Mouse (Mus musculus) limb, embryonic 14.5 days (tissue): ENCODE results near the gene Cry2. TPM values are rescaled to one million over a fixed set of nuclear protein-coding genes. Genes with fewer than 3 reads are reported as not detected.

Source experiments
- ATAC-seq: fragments of 200-750 bp; cut with Nextera tagmentation; 2 replicates; pipeline ENCODE4 v1.8.0; 2017; ENCODE audit warnings: low read depth, moderate number of reproducible peaks, moderate TSS enrichment; ENCODE audit not compliant: low FRiP score
- DNase-seq: peaks from one replicate; pipeline ENCODE4 v3.0.0-alpha.2; 2015; ENCODE audit warnings: low spot score
- H3K27ac ChIP-seq: fragments of 300-500 bp; sonication (generic); replicated peaks from 2 replicates; pipeline ENCODE4 v1.5.1; 2014; ENCODE audit warnings: low read depth, mild to moderate bottlenecking, low read length, moderate library complexity, mixed read lengths
- H3K27me3 ChIP-seq: fragments of 300-500 bp; sonication (generic); 2 replicates; pipeline ENCODE4 v1.6.1; 2014; ENCODE audit warnings: low read length, mixed read lengths; ENCODE audit not compliant: control insufficient read depth, insufficient read depth
- H3K36me3 ChIP-seq: fragments of 300-500 bp; sonication (generic); 2 replicates; pipeline ENCODE4 v1.6.1; 2014; ENCODE audit warnings: mild to moderate bottlenecking, low read length, moderate library complexity, mixed read lengths; ENCODE audit not compliant: control insufficient read depth, insufficient read depth
- H3K4me1 ChIP-seq: fragments of 300-500 bp; sonication (generic); 2 replicates; pipeline ENCODE4 v1.6.1; 2014; ENCODE audit warnings: antibody characterized with exemption, low read length, mixed read lengths; ENCODE audit not compliant: control insufficient read depth, insufficient read depth
- H3K4me2 ChIP-seq: fragments of 300-500 bp; sonication (generic); replicated peaks from 2 replicates; pipeline ENCODE4 v1.6.1; 2014; ENCODE audit warnings: low read depth, mild to moderate bottlenecking, low read length, moderate library complexity; ENCODE audit not compliant: severe bottlenecking
- H3K4me3 ChIP-seq: fragments of 300-500 bp; sonication (generic); replicated peaks from 2 replicates; pipeline ENCODE4 v1.5.1; 2014; ENCODE audit warnings: low read length
- H3K9ac ChIP-seq: fragments of 300-500 bp; sonication (generic); 2 replicates; pipeline ENCODE4 v1.6.1; 2014; ENCODE audit warnings: mild to moderate bottlenecking, low read depth, low read length, moderate library complexity; ENCODE audit not compliant: severe bottlenecking
- H3K9me3 ChIP-seq: fragments of 300-500 bp; sonication (generic); 2 replicates; pipeline ENCODE4 v1.6.1; 2016; ENCODE audit warnings: low read length; ENCODE audit not compliant: control insufficient read depth
- POLR2A ChIP-seq: fragments of 200-500 bp; IDR thresholded peaks from 2 replicates; pipeline ENCODE4 v1.8.0; 2012; ENCODE audit warnings: inconsistent platforms, mild to moderate bottlenecking, moderate library complexity, borderline replicate concordance; ENCODE audit not compliant: insufficient read depth, insufficient read length; ENCODE audit errors: extremely low read depth
- WGBS: fragments of 180-500 bp; shearing (Covaris S2); extraction: QIAGEN DNeasy Blood & Tissue Kit; methylation state at CpG from one replicate; pipeline ENCODE4 v1.1.7; 2014; 5-methylcytosine and 5-hydroxymethylcytosine counted together
- polyA plus RNA-seq, 2 experiments: library from polyadenylated mRNA; depleted of rRNA in 1 of 2; stranded (reverse) in 1 of 2; unstranded in 1 of 2; fragments of >200 nt; fragmentation: Nextera tagmentation in 1 of 2; extraction: Ambion mirVana in 1 of 2; gene quantifications; 2 replicates each; pipeline versions ENCODE4 v1.2.1 to v1.2.3; 2012 to 2014

The Cry2 gene
- polyA plus RNA-seq, 2 experiments, result 27.2 to 30.2 TPM

DNA sequence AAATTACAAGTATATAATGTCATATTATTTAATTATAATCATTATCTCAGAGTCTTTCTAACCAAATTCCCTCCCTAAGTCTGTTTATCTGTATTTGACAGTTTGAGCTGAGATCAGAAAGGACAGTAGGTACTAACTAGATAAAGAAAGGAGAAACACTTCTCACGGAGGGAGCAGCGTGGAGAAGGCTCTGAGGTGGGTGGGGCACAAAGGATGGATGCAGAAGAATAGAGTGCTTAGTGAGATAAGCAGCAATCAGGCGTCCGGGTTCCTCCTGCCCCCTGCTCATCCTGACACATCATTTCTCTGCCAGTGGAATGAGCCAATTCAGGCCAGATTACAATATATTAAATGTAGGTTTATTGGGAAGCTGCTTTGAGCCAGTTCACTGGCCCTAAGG is 10.5 kb upstream of the Cry2 start:
- no peak for TF ChIP-seq POLR2A
- no peak overlapping the region for H3K4me2 ChIP-seq
- no peaks in the 10 kb centered on the region for H3K36me3 ChIP-seq
- no peak overlapping the region for H3K9ac ChIP-seq
- WGBS, result 66% methylated on average over 4 of the region's 4 CpGs
- DNase-seq, result no peak
- no peaks in the 10 kb centered on the region for H3K4me1 ChIP-seq
- no peak for ATAC-seq
- H3K9me3 ChIP-seq, result no peaks in the 10 kb centered on the region
- H3K27me3 ChIP-seq, result no peaks in the 10 kb centered on the region
- no peak overlapping the region for H3K4me3 ChIP-seq
- H3K27ac ChIP-seq, result no peak overlapping the region

DNA sequence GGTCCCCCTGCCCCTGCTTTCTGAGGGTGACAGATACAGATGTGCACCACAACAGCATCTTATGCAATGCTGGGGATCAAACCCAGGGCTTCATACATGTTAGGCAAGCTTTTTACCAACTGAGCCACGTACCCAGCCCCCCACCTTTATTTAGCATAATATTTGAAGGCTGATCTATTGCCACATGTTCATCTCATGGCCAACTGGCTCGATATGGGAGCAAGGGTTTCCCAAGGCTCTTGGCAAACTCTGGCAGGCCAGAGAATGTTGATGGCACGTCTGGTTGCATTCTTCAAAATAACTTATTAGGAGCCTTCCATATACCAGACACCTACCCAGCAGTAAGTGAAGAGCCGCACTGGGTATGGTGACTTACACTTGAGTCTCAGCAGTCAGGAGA is 9.5 kb upstream of the Cry2 start:
- WGBS, result 74% methylated on average over 4 of the region's 4 CpGs
- Histone ChIP-seq H3K4me1 (no peaks in the 10 kb centered on the region), H3K4me3 (no peak overlapping the region), H3K9me3 (no peaks in the 10 kb centered on the region), H3K27ac (no peak overlapping the region), H3K36me3 (no peaks in the 10 kb centered on the region), H3K9ac (no peak overlapping the region), H3K27me3 (no peaks in the 10 kb centered on the region), H3K4me2 (no peak overlapping the region)
- no peak for TF ChIP-seq POLR2A
- DNase-seq (no peak), ATAC-seq (no peak)

DNA sequence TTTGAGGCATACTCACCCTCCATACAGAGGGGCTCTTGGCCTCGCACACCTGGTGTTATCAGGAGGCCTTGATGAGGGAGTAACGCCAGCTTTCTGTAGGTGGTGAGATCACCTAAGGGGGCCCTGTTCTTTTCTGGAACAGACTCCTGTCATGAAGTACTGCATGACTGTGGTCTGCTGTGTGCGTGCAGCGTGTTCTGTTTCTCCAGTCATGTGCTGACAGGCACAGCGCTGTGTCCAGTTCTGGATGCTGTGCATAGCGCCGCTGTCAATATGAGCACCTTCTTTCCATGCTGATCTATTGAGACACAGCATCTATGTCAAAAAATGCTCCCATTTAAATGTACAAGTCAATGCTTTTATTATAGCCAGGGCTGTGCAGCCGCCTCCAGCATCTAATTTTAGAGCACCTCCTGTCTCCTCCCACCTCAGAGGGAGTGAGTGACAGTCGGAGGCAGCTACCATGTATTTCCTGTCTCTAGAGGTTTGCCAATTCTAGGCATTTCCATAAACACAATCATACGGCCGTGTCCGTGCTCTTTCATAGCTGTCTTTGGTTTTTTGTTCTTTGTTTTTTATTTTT is 8.7 kb upstream of the Cry2 start:
- whole genome bisulfite sequencing, result 70% methylated on average over 12 of the region's 12 CpGs
- ATAC-seq (no peak), DNase-seq (no peak)
- Histone ChIP-seq H3K4me2 (no peak overlapping the region), H3K9ac (no peak overlapping the region), H3K4me3 (no peak overlapping the region), H3K27ac (no peak overlapping the region), H3K4me1 (no peaks in the 10 kb centered on the region), H3K9me3 (no peaks in the 10 kb centered on the region), H3K36me3 (no peaks in the 10 kb centered on the region), H3K27me3 (no peaks in the 10 kb centered on the region)
- TF ChIP-seq POLR2A, result no peak

DNA sequence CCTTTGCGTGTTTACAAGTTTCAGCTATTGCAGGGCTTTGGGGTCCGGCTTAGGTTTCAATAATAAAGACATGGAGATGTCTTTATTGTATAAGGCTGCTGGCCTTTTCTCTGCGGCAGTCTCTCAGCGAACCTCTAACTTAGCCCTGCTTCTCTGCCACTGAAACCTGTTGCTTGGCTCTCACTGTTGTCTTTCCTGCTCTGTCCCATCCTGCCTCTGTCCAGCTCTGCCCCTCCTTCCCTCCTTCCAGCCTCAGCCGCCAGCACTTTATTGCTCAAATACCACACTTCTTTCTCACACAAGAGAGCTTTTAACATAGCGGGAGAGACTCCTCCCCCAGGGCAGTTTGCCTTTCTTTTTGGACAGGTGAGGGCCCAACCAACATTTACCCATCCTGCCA is 6.6 kb upstream of the Cry2 start:
- Histone ChIP-seq H3K27me3 (no peaks in the 10 kb centered on the region), H3K4me1 (no peaks in the 10 kb centered on the region), H3K9me3 (no peaks in the 10 kb centered on the region), H3K36me3 (no peaks in the 10 kb centered on the region), H3K4me3 (no peak overlapping the region), H3K9ac (no peak overlapping the region), H3K27ac (no peak overlapping the region), H3K4me2 (no peak overlapping the region)
- DNase-seq (no peak), ATAC-seq (no peak)
- WGBS, result 37% methylated on average over 6 of the region's 6 CpGs
- TF ChIP-seq POLR2A, result no peak

DNA sequence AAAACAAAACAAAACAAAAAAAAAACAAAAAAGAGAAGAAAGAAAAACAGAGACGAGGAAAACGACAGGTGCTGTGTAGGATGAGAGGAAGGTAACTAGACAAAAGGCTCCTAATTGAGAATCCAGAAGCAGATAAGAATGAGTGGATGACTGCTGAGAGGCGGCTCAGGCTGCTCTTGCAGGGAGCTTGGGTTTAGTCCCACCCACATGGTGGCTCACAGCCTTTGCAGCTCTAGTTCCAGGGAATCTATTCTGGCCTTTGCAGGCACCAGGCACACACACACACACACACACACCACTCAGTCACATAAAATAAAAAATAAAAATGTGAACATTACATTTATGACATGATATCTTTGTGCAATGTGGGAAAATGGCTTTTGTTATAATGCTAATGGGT is 4.7 kb upstream of the Cry2 start:
- Histone ChIP-seq H3K4me2 (no peak overlapping the region), H3K27me3 (no peaks in the 10 kb centered on the region), H3K4me1 (0 out of 2 replicates have a peak, but pooled peaks cover 3% of the 10 kb centered on the region), H3K36me3 (no peaks in the 10 kb centered on the region), H3K9me3 (no peaks in the 10 kb centered on the region), H3K9ac (no peak overlapping the region), H3K4me3 (no peak overlapping the region), H3K27ac (no peak overlapping the region)
- no peak for TF ChIP-seq POLR2A
- no peak for ATAC-seq
- no peak for DNase-seq
- WGBS, result 69% methylated on average over 3 of the region's 3 CpGs

DNA sequence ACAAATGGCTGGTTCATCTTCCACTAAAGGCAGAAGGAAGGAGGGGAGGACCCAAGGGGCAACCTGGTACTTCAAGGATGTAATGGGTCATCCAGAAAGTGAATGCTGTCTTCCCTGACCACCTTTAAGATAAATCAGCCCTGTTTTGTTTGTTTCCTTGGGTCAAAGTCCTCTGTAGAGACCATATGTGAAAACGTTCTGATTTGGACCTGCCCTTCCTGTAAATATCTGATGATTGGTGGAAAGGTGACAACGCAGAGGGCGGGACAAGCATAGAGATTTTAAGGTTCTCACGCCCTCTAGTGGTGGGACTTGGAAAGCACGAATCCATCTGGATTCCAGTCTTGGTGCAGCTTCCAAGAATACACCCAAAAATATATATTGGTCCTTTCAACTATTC is 4.0 kb upstream of the Cry2 start:
- TF ChIP-seq POLR2A, result no peak
- 2% methylated on average over 5 of the region's 5 CpGs for WGBS

More for the DNA sequence above, 4.0 kb upstream of the Cry2 start:
- H3K4me3 ChIP-seq, result no peak overlapping the region
- H3K9ac ChIP-seq, result no peak overlapping the region
- no peaks in the 10 kb centered on the region for H3K9me3 ChIP-seq
- DNase-seq (peak; percentile 94), ATAC-seq (no peak)
- H3K36me3 ChIP-seq, result no peaks in the 10 kb centered on the region
- no peaks in the 10 kb centered on the region for H3K27me3 ChIP-seq
- no peak overlapping the region for H3K27ac ChIP-seq
- H3K4me2 ChIP-seq, result no peak overlapping the region
- H3K4me1 ChIP-seq, result peaks cover 6% of the 10 kb centered on the region
